Mouse (Mus musculus): ENCODE results near the gene Gm42791. TPM values are rescaled to one million over a fixed set of nuclear protein-coding genes. Genes with fewer than 3 reads are reported as not detected.

Gm42791 gene
- total RNA-seq, 2 experiments from 2014 or later = 3.3 to 6.1 TPM

GRCm38 (mm10) chr5:148847032-148847431 is 147.9 kb downstream of the Gm42791 start:
- DNase-seq = no peak
- intact Hi-C loops (cut with DNase I) = no loop called here

Other genes with a start within 250 kb of the Gm42791 start
- gene Katnal1, start 65.8 kb downstream of the Gm42791 start, total RNA-seq (2021) = 1 to 10 TPM; 5.4 to 7.9 TPM
- gene Uspl1, start 189.2 kb upstream of the Gm42791 start, total RNA-seq (2021) = 10 to 100 TPM; 17.6 to 19.6 TPM
- 100 to 1,000 TPM; 119 to 130 TPM for gene Hmgb1, start 189.3 kb upstream of the Gm42791 start, total RNA-seq (2021)

Data from heart, postnatal 14 days (tissue).